Mouse (Mus musculus) embryo, embryonic 10 days (tissue): ENCODE results near the gene Ankrd13d.
A peak's percentile ranks its signal among the peaks of the same experiment; 100 is the strongest.

ENCODE experiments used
- DNase-seq: peaks from one replicate; pipeline ENCODE4 v3.0.0-alpha.2; 2015; ENCODE audit warnings: low spot score

Ankrd13d gene

GRCm38 (mm10) chr19:4282898-4283553, at the start of gene Ankrd13d:
Ankrd13d (minus strand) TSS chr19:4283137.
- peak; percentile 93 for DNase-seq

DNA sequence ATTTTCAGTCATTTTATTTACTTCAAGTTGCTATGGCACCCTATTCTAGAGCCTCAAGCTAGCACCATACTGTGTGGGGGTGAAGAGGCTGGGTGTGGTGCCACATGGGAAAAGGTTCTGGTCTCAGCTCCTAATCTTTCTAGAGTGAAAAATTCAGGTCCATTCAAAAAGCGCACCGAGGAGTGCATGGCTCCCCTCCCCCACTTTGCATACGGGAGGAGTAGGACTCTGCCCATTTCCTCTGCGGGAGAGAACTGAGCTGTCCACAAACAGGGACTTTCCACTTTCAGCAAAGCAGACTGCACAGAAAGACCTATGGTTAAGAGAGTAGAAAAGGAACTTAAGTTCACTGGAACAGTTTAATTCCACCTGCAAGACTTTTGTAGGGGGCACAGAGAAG, 49.7 kb upstream of the Ankrd13d start:
- peak; percentile 78 for DNase-seq

DNA sequence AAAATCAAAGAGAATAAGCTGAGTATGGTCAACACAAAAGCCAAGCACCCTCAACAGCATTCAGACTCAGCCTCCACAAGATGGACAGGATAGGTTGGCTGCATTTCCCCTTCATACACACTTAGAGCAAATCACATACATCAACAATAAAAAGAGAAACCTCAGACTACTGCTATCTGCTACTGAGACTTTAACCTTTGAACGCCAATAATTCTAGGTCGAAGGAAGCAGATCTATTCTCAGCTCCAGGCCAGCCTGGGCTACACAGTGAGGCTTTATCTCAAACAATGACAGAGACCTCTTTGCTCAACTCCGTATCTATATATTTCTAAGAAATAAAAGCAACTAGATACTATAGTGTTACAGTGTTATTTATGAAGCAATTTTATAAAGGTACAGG, 48.3 kb upstream of the Ankrd13d start:
- DNase-seq: no peak

- DNase-seq: no peak
These were observed 47.7 kb upstream of the Ankrd13d start for GRCm38 (mm10) chr19:4330603-4331002.

- no peak for DNase-seq
These were observed 45.9 kb upstream of the Ankrd13d start for GRCm38 (mm10) chr19:4328737-4329304.

GRCm38 (mm10) chr19:4326881-4327280, 43.9 kb upstream of the Ankrd13d start:
- DNase-seq: no peak

DNA sequence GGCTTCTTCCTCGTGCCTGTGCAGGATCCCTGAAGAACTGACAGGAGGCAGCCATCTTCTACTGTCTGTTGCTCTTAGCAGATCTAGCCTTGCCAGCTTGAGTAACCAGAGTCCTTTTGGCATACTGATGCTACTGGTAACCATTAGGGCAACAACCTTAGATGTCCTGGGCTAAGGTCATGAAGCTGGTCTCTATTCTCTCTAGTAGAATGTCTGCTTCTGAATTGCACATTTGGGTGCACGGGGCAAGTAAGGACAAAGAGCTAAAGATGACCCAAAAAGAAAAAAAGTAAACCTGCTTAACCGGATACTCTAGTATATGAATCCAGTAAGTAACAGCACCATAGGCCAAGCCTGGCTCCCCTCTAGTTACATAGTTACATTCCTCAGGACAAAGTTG, 43.2 kb upstream of the Ankrd13d start:
- DNase-seq: no peak

DNA sequence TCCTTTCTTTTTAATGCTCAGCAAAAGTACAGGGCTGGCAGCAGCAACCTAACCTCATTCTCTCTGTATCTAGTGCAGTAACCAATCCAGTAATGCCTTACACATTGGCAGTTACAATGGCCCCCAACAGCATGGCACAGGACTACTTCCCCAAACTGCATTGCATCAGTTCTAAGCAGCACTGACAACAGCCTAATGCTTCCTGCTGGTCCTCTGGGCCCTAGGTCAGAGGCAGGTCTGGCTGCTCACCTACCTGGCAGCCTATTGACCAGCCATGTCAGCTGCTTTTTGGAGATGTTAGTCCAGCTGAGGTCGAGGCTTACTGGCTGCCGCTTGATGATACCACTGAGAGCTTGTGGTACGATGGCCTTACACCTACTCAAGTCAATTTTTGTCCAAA, 39.2 kb upstream of the Ankrd13d start:
- no peak for DNase-seq

- DNase-seq: no peak
These were observed 38.7 kb upstream of the Ankrd13d start for GRCm38 (mm10) chr19:4321622-4322021.

- DNase-seq: no peak
These were observed 36.3 kb upstream of the Ankrd13d start for GRCm38 (mm10) chr19:4319272-4319671.

DNA sequence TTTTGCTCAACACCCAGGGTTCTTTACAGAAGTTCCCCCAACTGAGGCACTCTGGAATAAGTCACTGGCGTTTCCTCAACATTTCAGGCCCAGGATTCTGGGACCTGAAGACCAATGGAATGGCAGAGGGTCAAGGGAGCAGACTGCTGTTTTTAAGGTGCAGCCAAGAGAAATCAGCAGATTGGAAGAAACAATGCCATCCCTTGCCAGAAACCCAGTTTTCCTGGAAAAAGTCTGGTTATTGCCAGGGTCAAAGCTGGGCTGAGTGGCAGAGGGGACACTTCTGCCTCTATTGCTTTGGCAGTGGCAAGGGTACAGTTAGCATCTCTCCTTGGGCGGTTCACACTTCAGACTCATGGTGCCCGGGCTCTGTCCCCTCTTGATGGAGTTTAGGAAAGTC, 34.2 kb upstream of the Ankrd13d start:
- no peak for DNase-seq

DNA sequence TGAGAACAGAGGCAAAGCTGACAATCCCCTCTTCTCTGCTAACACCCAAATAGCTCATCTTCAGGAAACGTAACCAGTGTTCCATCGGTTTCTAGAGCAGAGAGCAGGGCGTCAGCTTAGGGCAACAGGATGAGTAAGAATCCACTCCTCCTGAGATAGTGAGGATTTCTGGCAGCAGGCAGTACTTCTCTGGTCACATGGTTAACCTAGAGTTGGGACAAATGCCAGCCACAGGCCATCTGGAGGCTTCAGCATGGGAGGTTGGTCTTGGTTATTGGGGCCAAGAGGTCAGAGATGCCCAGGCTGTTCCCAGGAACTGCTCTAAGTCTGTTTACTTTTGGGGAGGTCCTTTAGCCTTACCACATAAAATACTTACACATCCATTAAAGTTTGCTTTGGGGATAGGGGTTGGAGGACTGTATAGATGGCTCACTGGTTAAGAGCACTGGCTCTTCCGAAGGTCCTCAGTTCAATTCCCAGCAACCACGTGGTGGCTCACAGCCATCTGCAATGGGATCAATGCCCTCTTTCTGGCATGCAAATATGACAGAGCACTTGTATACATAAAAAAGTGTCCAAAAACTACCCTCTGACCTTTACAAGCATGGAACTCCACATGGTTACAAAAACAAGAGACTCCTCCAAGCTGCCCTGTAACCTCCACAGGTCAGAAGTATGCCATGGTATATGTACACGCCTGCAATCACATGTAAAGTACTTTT, 32.4 kb upstream of the Ankrd13d start:
- DNase-seq: no peak

DNA sequence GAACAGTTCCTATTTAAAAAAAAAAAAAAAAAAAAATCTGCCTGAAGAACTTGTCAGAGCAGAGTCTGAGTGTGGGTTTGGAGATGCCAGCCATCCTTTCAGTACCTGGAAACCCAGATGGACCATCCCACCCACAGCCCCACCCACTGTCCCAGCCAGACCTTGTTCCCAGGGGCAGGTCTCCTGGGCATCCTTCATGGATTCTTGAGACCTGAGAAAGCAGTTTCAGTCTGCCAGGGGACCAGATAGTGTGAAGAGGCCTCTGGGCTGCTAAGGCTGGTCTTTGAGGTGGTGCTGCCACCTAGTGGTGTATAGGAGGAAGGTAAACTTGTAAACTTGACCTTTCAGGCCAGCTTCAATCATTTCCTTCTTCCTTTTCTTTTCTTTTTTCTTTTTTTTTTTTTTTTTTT, 26.8 kb upstream of the Ankrd13d start:
- DNase-seq: peak; percentile 89

DNA sequence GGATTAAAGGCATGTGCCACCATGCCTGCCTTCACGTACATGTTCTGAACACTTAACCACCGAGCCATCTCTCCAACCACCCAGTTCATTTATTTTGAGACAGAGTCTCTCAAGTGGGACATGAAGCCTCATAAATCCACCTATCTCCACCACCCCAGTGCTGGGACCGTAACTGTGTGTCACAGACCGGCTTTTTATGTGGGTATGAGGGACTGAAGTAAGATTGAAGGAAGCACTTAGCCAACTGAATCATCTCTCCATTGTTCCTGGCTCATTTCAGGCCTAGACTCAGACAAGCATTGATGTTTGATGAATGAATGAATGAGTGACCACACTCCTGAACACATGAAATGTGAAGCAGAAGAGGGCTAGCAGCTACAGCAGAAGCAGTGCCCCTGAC, 26.4 kb upstream of the Ankrd13d start:
- no peak for DNase-seq

DNA sequence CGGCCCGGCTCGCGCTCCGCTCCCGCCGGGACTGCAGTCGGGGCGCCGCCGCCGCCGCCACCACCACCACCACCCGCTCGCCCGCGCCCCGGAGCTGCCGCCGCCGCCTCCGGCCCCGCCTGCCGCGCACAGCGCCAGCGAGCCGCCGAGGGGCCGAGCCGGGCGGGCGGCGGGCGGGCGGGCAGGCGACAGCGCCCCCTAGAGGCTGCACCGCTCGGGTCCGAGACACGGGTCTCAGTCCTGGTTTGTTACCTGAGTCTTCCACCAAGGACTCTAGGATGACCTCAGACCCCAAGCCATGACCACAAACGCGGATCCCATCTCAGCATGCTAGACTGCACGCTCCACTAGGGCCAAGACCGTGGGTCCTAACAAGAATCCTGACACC, 23.2 kb upstream of the Ankrd13d start, which contains the start of gene Grk2:
Gene Grk2 (minus strand): TSS at position 33 of the 388 bp plus-strand sequence.
- peak; percentile 79 for DNase-seq

- peak; percentile 69 for DNase-seq
These were observed 22.7 kb upstream of the Ankrd13d start for GRCm38 (mm10) chr19:4305491-4306189.

DNA sequence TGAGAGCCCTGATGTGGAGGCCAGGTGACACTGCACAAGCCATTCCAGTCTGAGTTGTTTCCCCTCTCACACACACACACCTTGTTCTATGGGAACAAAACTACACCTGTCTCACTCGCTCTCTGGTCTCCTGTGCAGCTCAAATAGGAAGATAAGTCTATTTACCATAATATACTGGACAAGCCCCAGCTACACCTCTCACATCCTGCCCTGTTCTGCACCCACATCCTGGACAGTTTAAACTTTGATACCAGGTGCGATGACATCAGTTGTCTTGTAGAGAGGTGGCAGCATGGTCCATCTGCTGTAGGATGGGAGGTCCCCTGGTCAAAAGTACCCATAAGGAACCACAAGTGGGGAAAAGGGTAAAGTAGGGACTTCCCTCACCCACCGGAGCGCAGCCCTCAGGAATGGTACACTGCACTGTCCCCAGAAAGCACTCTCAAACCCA, 22.0 kb upstream of the Ankrd13d start:
- no peak for DNase-seq

DNA sequence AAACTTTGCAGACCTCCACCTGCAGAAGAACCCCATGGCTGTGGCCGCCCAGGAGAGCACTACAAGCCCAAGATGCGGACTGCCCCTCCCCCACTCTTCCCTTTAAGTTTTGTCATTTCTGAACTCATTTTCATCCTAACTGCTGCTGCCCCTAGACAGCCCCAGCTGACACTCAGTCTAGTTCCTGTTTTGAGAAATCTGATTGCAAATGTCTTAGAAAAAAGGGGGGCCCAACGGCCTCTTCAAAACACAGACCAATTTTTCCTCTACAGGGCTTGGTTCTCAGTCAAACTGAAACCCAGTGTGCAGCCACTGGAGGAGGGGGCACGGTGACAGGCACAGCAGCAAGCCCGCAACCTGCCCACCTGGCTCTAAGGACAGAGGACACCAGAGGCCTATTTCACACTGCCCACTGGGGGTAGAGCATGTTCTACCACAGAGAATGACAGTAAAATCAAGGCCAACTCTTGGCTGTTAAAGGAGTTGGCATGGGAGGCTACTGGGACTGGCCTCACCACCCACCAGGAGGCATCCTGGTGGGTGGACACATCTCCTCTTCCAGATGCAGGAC, 21.4 kb upstream of the Ankrd13d start:
- DNase-seq: no peak

GRCm38 (mm10) chr19:4303640-4303995, 20.7 kb upstream of the Ankrd13d start:
- no peak for DNase-seq

GRCm38 (mm10) chr19:4302936-4303639, 20.2 kb upstream of the Ankrd13d start:
- DNase-seq: no peak

GRCm38 (mm10) chr19:4301735-4302651, 19.1 kb upstream of the Ankrd13d start:
- peak; percentile 39 for DNase-seq
